In the genomic region with DNA sequence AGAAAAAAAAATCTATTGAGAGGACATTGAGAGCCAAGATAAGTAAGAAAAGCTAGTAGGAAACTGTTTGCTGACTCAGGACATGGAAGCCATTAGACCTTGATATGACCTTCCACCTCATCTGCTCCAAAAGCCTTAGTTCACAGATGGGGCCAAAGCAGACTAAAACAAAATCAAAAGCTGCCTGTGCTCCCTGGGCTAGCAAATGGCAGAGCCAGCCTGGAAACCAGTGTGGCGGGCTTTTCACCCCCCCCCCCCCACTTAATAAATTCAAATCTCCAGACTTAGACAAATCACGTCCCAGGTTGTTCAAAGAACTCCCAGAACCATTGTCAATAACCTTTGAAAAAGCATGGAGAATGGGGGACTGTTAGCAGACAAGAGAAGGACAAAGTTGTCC, we compare ENCODE assay signal across 22 mouse cellular contexts. TPM values are rescaled to one million over a fixed set of nuclear protein-coding genes. Genes with fewer than 3 reads are reported as not detected.
DNase-seq lines count a peak whose midpoint lies in the region; ATAC-seq and TF ChIP-seq lines count a peak whose summit lies in the region.
"Had no signal": no experiment of that assay in that cellular context is flagged by ENCODE, and none has a peak within 500 bp of the region (broad histone marks: within the 10 kb centered on the region; RNA-seq: fewer than 3 reads in every experiment).

No protein-coding gene starts in this region.

- H3K4me2 ChIP-seq in forebrain, embryonic 11.5 days (ENCODE audit: low read depth, low read length, severe bottlenecking) = no peak overlapping the region
- H3K4me2 ChIP-seq in midbrain, embryonic 11.5 days = no peak overlapping the region
- H3K4me2 ChIP-seq in midbrain, postnatal 0 days (ENCODE audit: low read depth, low read length, poor library complexity, severe bottlenecking) = no peak overlapping the region
- no peak overlapping the region for H3K4me2 ChIP-seq in forebrain, embryonic 15.5 days (replicated peaks)
- H3K4me2 ChIP-seq: heart, embryonic 15.5 days; liver, embryonic 13.5 days; neural tube, embryonic 12.5 days had no signal

- no peak for TF ChIP-seq CTCF in midbrain, postnatal 0 days (IDR thresholded peaks at IDR 0.05)
- no peak for TF ChIP-seq CTCF in cerebellum, adult 2 months (IDR thresholded peaks at IDR 0.05; ENCODE audit: borderline replicate concordance, insufficient read depth, low read depth, low read length)

- DNase-seq in forebrain, embryonic 10.5 days (ENCODE audit: extremely low spot score, low spot score) = no peak
- no peak for DNase-seq in forebrain, embryonic 11.5 days (ENCODE audit: low spot score)
- DNase-seq in midbrain, embryonic 11.5 days (ENCODE audit: low spot score, missing footprints) = peak; percentile 88
- no peak for DNase-seq in midbrain, postnatal 0 days (ENCODE audit: low spot score)
- no peak for DNase-seq in cerebellum, adult 2 months
- no peak for DNase-seq in frontal cortex, adult 2 months (ENCODE audit: extremely low spot score in 1 of 2, low spot score in 1 of 2)
- DNase-seq: adrenal gland, postnatal 10 days; cerebellum, adult 11 months; gastrocnemius, postnatal 36 days; kidney, adult 8-10 months; kidney, postnatal 14 days; layer of hippocampus, adult 9-11 months; lung, postnatal 10 days had no signal

- no peak for TF ChIP-seq POLR2A in cerebellum, adult 2 months (IDR thresholded peaks at IDR 0.05; ENCODE audit: borderline replicate concordance, insufficient read depth, low read length)

- no peaks in the 10 kb centered on the region for H3K36me3 ChIP-seq in forebrain, embryonic 10.5 days (replicated peaks)
- no peaks in the 10 kb centered on the region for H3K36me3 ChIP-seq in forebrain, embryonic 11.5 days (ENCODE audit: control insufficient read depth, insufficient read depth, low read length)
- no peaks in the 10 kb centered on the region for H3K36me3 ChIP-seq in midbrain, embryonic 11.5 days (ENCODE audit: control insufficient read depth, insufficient read depth, low read length)
- no peaks in the 10 kb centered on the region for H3K36me3 ChIP-seq in midbrain, postnatal 0 days (ENCODE audit: insufficient read depth, low read length)
- no peaks in the 10 kb centered on the region for H3K36me3 ChIP-seq in forebrain, embryonic 15.5 days
- H3K36me3 ChIP-seq: embryonic facial prominence, embryonic 10.5 days; heart, embryonic 15.5 days; liver, embryonic 13.5 days; neural tube, embryonic 12.5 days had no signal

- H3K9ac ChIP-seq in forebrain, embryonic 11.5 days (ENCODE audit: low read length) = no peak overlapping the region
- no peak overlapping the region for H3K9ac ChIP-seq in midbrain, embryonic 11.5 days (ENCODE audit: low read length)
- H3K9ac ChIP-seq in midbrain, postnatal 0 days (replicated peaks; ENCODE audit: low read length, poor library complexity, severe bottlenecking) = no peak overlapping the region
- H3K9ac ChIP-seq in forebrain, embryonic 15.5 days (replicated peaks) = no peak overlapping the region
- H3K9ac ChIP-seq: heart, embryonic 15.5 days; liver, embryonic 13.5 days; neural tube, embryonic 12.5 days had no signal

- no peak overlapping the region for H3K4me3 ChIP-seq in forebrain, embryonic 10.5 days
- no peak overlapping the region for H3K4me3 ChIP-seq in forebrain, embryonic 11.5 days (ENCODE audit: low read depth, low read length)
- no peak overlapping the region for H3K4me3 ChIP-seq in midbrain, embryonic 11.5 days (ENCODE audit: low read depth, low read length)
- no peak overlapping the region for H3K4me3 ChIP-seq in midbrain, postnatal 0 days (ENCODE audit: low read depth, low read length)
- no peak overlapping the region for H3K4me3 ChIP-seq in forebrain, embryonic 15.5 days
- no peak overlapping the region for H3K4me3 ChIP-seq in cerebellum, adult 2 months (replicated peaks; ENCODE audit: insufficient read depth, low read depth, low read length)
- H3K4me3 ChIP-seq: embryonic facial prominence, embryonic 10.5 days; heart, embryonic 15.5 days; left cerebral cortex, adult 2 months; liver, embryonic 13.5 days; neural tube, embryonic 12.5 days had no signal

- 42% methylated on average over 2 of the region's 2 CpGs for WGBS in forebrain, embryonic 10.5 days
- WGBS in forebrain, embryonic 11.5 days = 17% methylated on average over 2 of the region's 2 CpGs
- WGBS in midbrain, embryonic 11.5 days = 6% methylated on average over 2 of the region's 2 CpGs
- 22% methylated on average over 2 of the region's 2 CpGs for WGBS in midbrain, postnatal 0 days
- WGBS in forebrain, embryonic 15.5 days = 2% methylated on average over 2 of the region's 2 CpGs
- WGBS in cerebellum, adult 2 months = 34% methylated on average over 2 of the region's 2 CpGs

- H3K27ac ChIP-seq in forebrain, embryonic 10.5 days = peak overlapping the region; percentile 66; the same call in 1 of the 2 replicates
- H3K27ac ChIP-seq in forebrain, embryonic 11.5 days (ENCODE audit: low read depth, low read length) = no peak overlapping the region
- H3K27ac ChIP-seq in midbrain, embryonic 11.5 days (ENCODE audit: low read depth, low read length) = no peak overlapping the region; the same call in 1 of the 2 replicates
- no peak overlapping the region for H3K27ac ChIP-seq in midbrain, postnatal 0 days (ENCODE audit: low read depth, low read length)
- peak overlapping the region; percentile 55 for H3K27ac ChIP-seq in forebrain, embryonic 15.5 days (replicated peaks)
- H3K27ac ChIP-seq in cerebellum, adult 2 months (ENCODE audit: insufficient read depth, low read length) = no peak overlapping the region
- H3K27ac ChIP-seq: embryonic facial prominence, embryonic 10.5 days; heart, embryonic 15.5 days; left cerebral cortex, adult 2 months; liver, embryonic 13.5 days; neural tube, embryonic 12.5 days had no signal

- peaks cover 30% of the 10 kb centered on the region for H3K27me3 ChIP-seq in forebrain, embryonic 10.5 days (ENCODE audit: poor library complexity, severe bottlenecking)
- H3K27me3 ChIP-seq in forebrain, embryonic 11.5 days (ENCODE audit: control insufficient read depth, insufficient read depth, low read length) = no peaks in the 10 kb centered on the region
- H3K27me3 ChIP-seq in midbrain, embryonic 11.5 days (ENCODE audit: control insufficient read depth, insufficient read depth, low read length) = no peaks in the 10 kb centered on the region
- no peaks in the 10 kb centered on the region for H3K27me3 ChIP-seq in midbrain, postnatal 0 days (ENCODE audit: insufficient read depth, low read length)
- H3K27me3 ChIP-seq in forebrain, embryonic 15.5 days = no peaks in the 10 kb centered on the region
- no peaks in the 10 kb centered on the region; the same call in 1 of the 2 replicates for H3K27me3 ChIP-seq in cerebellum, adult 2 months (ENCODE audit: control insufficient read depth, insufficient read depth, low read length)
- H3K27me3 ChIP-seq: neural tube, embryonic 12.5 days had no signal

- H3K9me3 ChIP-seq in forebrain, embryonic 10.5 days = no peaks in the 10 kb centered on the region
- no peaks in the 10 kb centered on the region for H3K9me3 ChIP-seq in forebrain, embryonic 11.5 days (ENCODE audit: control insufficient read depth, low read length)
- H3K9me3 ChIP-seq in midbrain, embryonic 11.5 days (ENCODE audit: control insufficient read depth, low read length) = no peaks in the 10 kb centered on the region
- no peaks in the 10 kb centered on the region for H3K9me3 ChIP-seq in midbrain, postnatal 0 days (ENCODE audit: low read length)
- H3K9me3 ChIP-seq in forebrain, embryonic 15.5 days = no peaks in the 10 kb centered on the region
- H3K9me3 ChIP-seq: embryonic facial prominence, embryonic 10.5 days; heart, embryonic 15.5 days; liver, embryonic 13.5 days; neural tube, embryonic 12.5 days had no signal

- ATAC-seq in forebrain, embryonic 11.5 days (replicated peaks; ENCODE audit: low FRiP score) = no peak
- peak; percentile 54 for ATAC-seq in midbrain, embryonic 11.5 days (ENCODE audit: low FRiP score)
- no peak for ATAC-seq in midbrain, postnatal 0 days (ENCODE audit: low FRiP score)
- no peak for ATAC-seq in forebrain, embryonic 15.5 days (replicated peaks)
- ATAC-seq: activated CD4-positive, CD25-positive, alpha-beta regulatory T cell, adult 4 months; CD4-positive, CD25-positive, alpha-beta regulatory T cell, adult 4 months; inflammation-experienced regulatory T-cells, adult 6 months had no signal

- peaks cover 62% of the 10 kb centered on the region for H3K4me1 ChIP-seq in forebrain, embryonic 10.5 days
- peaks cover 16% of the 10 kb centered on the region; the same call in 1 of the 2 replicates for H3K4me1 ChIP-seq in forebrain, embryonic 11.5 days (replicated peaks; ENCODE audit: control insufficient read depth, insufficient read depth, low read length)
- peaks cover 48% of the 10 kb centered on the region for H3K4me1 ChIP-seq in midbrain, embryonic 11.5 days (ENCODE audit: control insufficient read depth, insufficient read depth, low read length)
- 0 out of 2 replicates have a peak, but pooled peaks cover 10% of the 10 kb centered on the region for H3K4me1 ChIP-seq in midbrain, postnatal 0 days (ENCODE audit: insufficient read depth, low read length)
- H3K4me1 ChIP-seq in forebrain, embryonic 15.5 days = peaks cover 56% of the 10 kb centered on the region
- peaks cover 6% of the 10 kb centered on the region for H3K4me1 ChIP-seq in cerebellum, adult 2 months (ENCODE audit: control insufficient read depth, insufficient read depth, low read length)

RNA-seq across cellular contexts. Expression of a gene that starts 2.7 kb away (rescaled TPM):
- 35.3 and 38.8 TPM in 2 replicates for polyA plus RNA-seq in forebrain, embryonic 10.5 days (2016; fragmentation: Nextera tagmentation; extraction: Ambion mirVana)
- 59.2 and 60.7 TPM in 2 replicates for polyA plus RNA-seq in forebrain, embryonic 11.5 days (2014; fragmentation: Nextera tagmentation; extraction: Ambion mirVana)
- 62.1 and 64.9 TPM in 2 replicates for polyA plus RNA-seq in midbrain, embryonic 11.5 days (2014; fragmentation: Nextera tagmentation; extraction: Ambion mirVana)
- 68.5 and 73.2 TPM in 2 replicates for total RNA-seq in midbrain, postnatal 0 days (2014; rRNA removed)
- polyA plus RNA-seq in midbrain, postnatal 0 days (2015; fragmentation: Nextera tagmentation; extraction: Ambion mirVana) = 51.5 and 57.2 TPM in 2 replicates
- 80.1 and 82.1 TPM in 2 replicates for polyA plus RNA-seq in forebrain, embryonic 15.5 days (2015; fragmentation: Nextera tagmentation; extraction: Ambion mirVana)
- 21.5 and 23.6 TPM in 2 replicates for polyA plus RNA-seq in cerebellum, adult 2 months (2012; rRNA removed)
- polyA plus RNA-seq in frontal cortex, adult 2 months (2012; rRNA removed) = 30.9 and 32.0 TPM in 2 replicates

Comparison
In these comparisons a context has a peak if more than half of its experiments do, and no peak if none do; other contexts are left out.
1. H3K27ac ChIP-seq: peak in forebrain, embryonic 10.5 days (single experiment) and forebrain, embryonic 15.5 days (single experiment); none in forebrain, embryonic 11.5 days (single experiment), midbrain, embryonic 11.5 days (single experiment), midbrain, postnatal 0 days (single experiment) and cerebellum, adult 2 months (single experiment).